8 mouse cellular contexts compared by ENCODE assay signal in genomic region chr15:79400975-79401365, GRCm38 (mm10). TPM values are rescaled to one million over a fixed set of nuclear protein-coding genes. Genes with fewer than 3 reads are reported as not detected.
DNase-seq lines count a peak whose midpoint lies in the region; ATAC-seq and TF ChIP-seq lines count a peak whose summit lies in the region.

No protein-coding gene starts in this region.

- H3K4me2 ChIP-seq in lung, postnatal 0 days (replicated peaks; ENCODE audit: low read depth, low read length), result peak overlapping the region; percentile 28; the same call in 1 of the 2 replicates
- peak overlapping the region; percentile 85 for H3K4me2 ChIP-seq in stomach, embryonic 16.5 days (ENCODE audit: low read depth, low read length)

- ATAC-seq in lung, postnatal 0 days, result no peak
- no peak for ATAC-seq in stomach, embryonic 16.5 days (ENCODE audit: insufficient read depth, low FRiP score)

- 49% methylated on average over 7 of the region's 7 CpGs for WGBS in lung, postnatal 0 days
- WGBS in limb, embryonic 10.5 days, result 63% methylated on average over 7 of the region's 7 CpGs
- WGBS in stomach, embryonic 16.5 days, result 46% methylated on average over 7 of the region's 7 CpGs

- H3K4me3 ChIP-seq in lung, postnatal 0 days (ENCODE audit: low read depth, low read length), result no peak overlapping the region
- peak overlapping the region; percentile 15; the same call in 1 of the 2 replicates for H3K4me3 ChIP-seq in limb, embryonic 10.5 days
- H3K4me3 ChIP-seq in stomach, embryonic 16.5 days (replicated peaks; ENCODE audit: low read length), result no peak overlapping the region

- H3K4me1 ChIP-seq in lung, postnatal 0 days (ENCODE audit: insufficient read depth, low read depth, low read length), result peaks cover 29% of the 10 kb centered on the region
- peaks cover 55% of the 10 kb centered on the region for H3K4me1 ChIP-seq in limb, embryonic 10.5 days
- H3K4me1 ChIP-seq in stomach, embryonic 16.5 days (ENCODE audit: control insufficient read depth, insufficient read depth, low read length), result peaks cover 41% of the 10 kb centered on the region

- no peak for TF ChIP-seq CTCF in lung, postnatal 0 days (IDR thresholded peaks at IDR 0.05)

- no peaks in the 10 kb centered on the region for H3K36me3 ChIP-seq in lung, postnatal 0 days (ENCODE audit: insufficient read depth, low read length)
- H3K36me3 ChIP-seq in limb, embryonic 10.5 days, result peaks cover 26% of the 10 kb centered on the region
- no peaks in the 10 kb centered on the region for H3K36me3 ChIP-seq in stomach, embryonic 16.5 days (ENCODE audit: control insufficient read depth, insufficient read depth, low read length)

- no peaks in the 10 kb centered on the region for H3K27me3 ChIP-seq in lung, postnatal 0 days (replicated peaks; ENCODE audit: insufficient read depth, low read length)
- no peaks in the 10 kb centered on the region for H3K27me3 ChIP-seq in limb, embryonic 10.5 days (ENCODE audit: low read depth, poor library complexity, severe bottlenecking)
- no peaks in the 10 kb centered on the region for H3K27me3 ChIP-seq in stomach, embryonic 16.5 days (ENCODE audit: control insufficient read depth, insufficient read depth, low read length)

- no peak overlapping the region; the same call in 1 of the 2 replicates for H3K9ac ChIP-seq in lung, postnatal 0 days (replicated peaks; ENCODE audit: low read depth)
- peak overlapping the region; percentile 58 for H3K9ac ChIP-seq in stomach, embryonic 16.5 days (ENCODE audit: low read length)

- H3K27ac ChIP-seq in lung, postnatal 0 days (ENCODE audit: low read length), result peak overlapping the region; percentile 35
- peak overlapping the region; percentile 68 for H3K27ac ChIP-seq in limb, embryonic 10.5 days
- H3K27ac ChIP-seq in stomach, embryonic 16.5 days (ENCODE audit: low read length), result peak overlapping the region; percentile 54

- TF ChIP-seq EP300 in lung, postnatal 0 days (IDR thresholded peaks at IDR 0.05), result no peak

- DNase-seq in adrenal gland, postnatal 10 days, result peak; percentile 53
- no peak for DNase-seq in adrenal gland, postnatal 25 days
- DNase-seq in lung, postnatal 0 days (ENCODE audit: low spot score), result no peak
- no peak for DNase-seq in lung, postnatal 4 days
- no peak for DNase-seq in limb, embryonic 10.5 days (ENCODE audit: low spot score)
- DNase-seq in natural killer cell, adult 2 months (ENCODE audit: low spot score in 2 of 2), result no peak
- DNase-seq in ovary, postnatal 10 days (ENCODE audit: low spot score), result no peak

- H3K9me3 ChIP-seq in lung, postnatal 0 days (ENCODE audit: low read length), result no peaks in the 10 kb centered on the region
- no peaks in the 10 kb centered on the region for H3K9me3 ChIP-seq in limb, embryonic 10.5 days (replicated peaks)
- no peaks in the 10 kb centered on the region for H3K9me3 ChIP-seq in stomach, embryonic 16.5 days (replicated peaks; ENCODE audit: control insufficient read depth, low read length)

RNA-seq across cellular contexts. Expression of gene Tmem184b, which starts 2.4 kb away (rescaled TPM):
- 10 to 100 TPM; 51.4 to 56.6 TPM for total RNA-seq in adrenal gland, postnatal 10 days (2021)
- total RNA-seq in adrenal gland, postnatal 25 days (2021), result 47.1 and 54.5 TPM in 2 replicates
- 55.3 and 56.7 TPM in 2 replicates for polyA plus RNA-seq in lung, postnatal 0 days (2015; fragmentation: Nextera tagmentation; extraction: Ambion mirVana)
- polyA plus RNA-seq in limb, embryonic 10.5 days (2016; fragmentation: Nextera tagmentation; extraction: Ambion mirVana), result 63.5 and 74.8 TPM in 2 replicates
- polyA plus RNA-seq in stomach, embryonic 16.5 days (2015; fragmentation: Nextera tagmentation; extraction: Ambion mirVana), result 52.7 and 59.6 TPM in 2 replicates

RNA-seq across cellular contexts. Expression of gene Csnk1e, which starts 54.4 kb away (rescaled TPM):
- total RNA-seq in adrenal gland, postnatal 10 days (2021), result 10 to 100 TPM; 65.7 to 77.7 TPM
- 92.0 and 115 TPM in 2 replicates for total RNA-seq in adrenal gland, postnatal 25 days (2021)
- polyA plus RNA-seq in lung, postnatal 0 days (2015; fragmentation: Nextera tagmentation; extraction: Ambion mirVana), result 67.2 and 72.4 TPM in 2 replicates
- 152 and 170 TPM in 2 replicates for polyA plus RNA-seq in limb, embryonic 10.5 days (2016; fragmentation: Nextera tagmentation; extraction: Ambion mirVana)
- polyA plus RNA-seq in stomach, embryonic 16.5 days (2015; fragmentation: Nextera tagmentation; extraction: Ambion mirVana), result 34.5 and 35.0 TPM in 2 replicates

RNA-seq across cellular contexts. Expression of gene Maff, which starts 54.5 kb away (rescaled TPM):
- total RNA-seq in adrenal gland, postnatal 10 days (2021), result 10 to 100 TPM in 1 of 2 experiments, 1 to 10 TPM in 1; 3.6 to 10.8 TPM
- total RNA-seq in adrenal gland, postnatal 25 days (2021), result 2.2 and 3.1 TPM in 2 replicates
- 10.6 and 10.8 TPM in 2 replicates for polyA plus RNA-seq in lung, postnatal 0 days (2015; fragmentation: Nextera tagmentation; extraction: Ambion mirVana)
- 1.2 and 1.5 TPM in 2 replicates for polyA plus RNA-seq in limb, embryonic 10.5 days (2016; fragmentation: Nextera tagmentation; extraction: Ambion mirVana)
- polyA plus RNA-seq in stomach, embryonic 16.5 days (2015; fragmentation: Nextera tagmentation; extraction: Ambion mirVana), result 5.2 and 6.2 TPM in 2 replicates
